Mouse (Mus musculus): ENCODE measurements around the gene Stx4a. TPM values are rescaled to one million over a fixed set of nuclear protein-coding genes. Genes with fewer than 3 reads are reported as not detected.

Stx4a gene
- polyA plus RNA-seq, 1 experiment from 2014 or later, result 11.8 TPM

- peak overlapping the region; percentile 98 for H3K4me2 ChIP-seq (ENCODE audit: low read depth, low read length)
- H3K27ac ChIP-seq (ENCODE audit: low read length), result peak overlapping the region; percentile 82
- no peaks in the 10 kb centered on the region for H3K9me3 ChIP-seq (replicated peaks; ENCODE audit: control insufficient read depth, low read length)
- H3K9ac ChIP-seq (ENCODE audit: low read depth, low read length), result peak overlapping the region; percentile 76
- WGBS (ENCODE audit: insufficient replicate concordance), result under 1% methylated on average over 46 of the region's 46 CpGs
- H3K4me3 ChIP-seq (ENCODE audit: low read depth, low read length), result peak overlapping the region; percentile 73
- H3K36me3 ChIP-seq (ENCODE audit: control insufficient read depth, insufficient read depth), result peaks cover 7% of the 10 kb centered on the region
- ATAC-seq (ENCODE audit: low read depth), result peak; percentile 87
- H3K4me1 ChIP-seq (ENCODE audit: control insufficient read depth, low read depth, low read length), result peaks cover 14% of the 10 kb centered on the region
- H3K27me3 ChIP-seq (ENCODE audit: control insufficient read depth, insufficient read depth, low read depth, low read length), result no peaks in the 10 kb centered on the region
Measured at GRCm38 (mm10) chr7:127841340-127842000, 17.4 kb downstream of the Stx4a start.

GRCm38 (mm10) chr7:127842001-127842718 is 18.1 kb downstream of the Stx4a start:
- H3K4me2 ChIP-seq (ENCODE audit: low read depth, low read length), result peak overlapping the region; percentile 98
- H3K36me3 ChIP-seq (ENCODE audit: control insufficient read depth, insufficient read depth), result peaks cover 7% of the 10 kb centered on the region
- peak; percentile 72 for ATAC-seq (ENCODE audit: low read depth)
- H3K27me3 ChIP-seq (ENCODE audit: control insufficient read depth, insufficient read depth, low read depth, low read length), result no peaks in the 10 kb centered on the region
- WGBS (ENCODE audit: insufficient replicate concordance), result under 1% methylated on average over 40 of the region's 40 CpGs
- H3K4me3 ChIP-seq (ENCODE audit: low read depth, low read length), result peak overlapping the region; percentile 73
- H3K4me1 ChIP-seq (ENCODE audit: control insufficient read depth, low read depth, low read length), result peaks cover 14% of the 10 kb centered on the region
- no peaks in the 10 kb centered on the region for H3K9me3 ChIP-seq (replicated peaks; ENCODE audit: control insufficient read depth, low read length)
- H3K9ac ChIP-seq (ENCODE audit: low read depth, low read length), result peak overlapping the region; percentile 76
- H3K27ac ChIP-seq (ENCODE audit: low read length), result peak overlapping the region; percentile 82

GRCm38 (mm10) chr7:127849973-127850875 is 26.1 kb downstream of the Stx4a start:
- H3K36me3 ChIP-seq (ENCODE audit: control insufficient read depth, insufficient read depth), result no peaks in the 10 kb centered on the region; the same call in 1 of the 2 replicates
- WGBS (ENCODE audit: insufficient replicate concordance), result 31% methylated on average over 6 of the region's 6 CpGs
- H3K27me3 ChIP-seq (ENCODE audit: control insufficient read depth, insufficient read depth, low read depth, low read length), result no peaks in the 10 kb centered on the region
- H3K27ac ChIP-seq (ENCODE audit: low read length), result no peak overlapping the region; the same call in 1 of the 2 replicates
- no peak overlapping the region for H3K9ac ChIP-seq (ENCODE audit: low read depth, low read length)
- H3K4me3 ChIP-seq (ENCODE audit: low read depth, low read length), result no peak overlapping the region
- H3K9me3 ChIP-seq (replicated peaks; ENCODE audit: control insufficient read depth, low read length), result no peaks in the 10 kb centered on the region
- ATAC-seq (ENCODE audit: low read depth), result peak; percentile 48
- H3K4me2 ChIP-seq (ENCODE audit: low read depth, low read length), result no peak overlapping the region
- H3K4me1 ChIP-seq (ENCODE audit: control insufficient read depth, low read depth, low read length), result peaks cover 4% of the 10 kb centered on the region

- Histone ChIP-seq H3K9ac (ENCODE audit: low read depth, low read length) (no peak overlapping the region), H3K27ac (ENCODE audit: low read length) (no peak overlapping the region), H3K4me3 (ENCODE audit: low read depth, low read length) (no peak overlapping the region), H3K36me3 (ENCODE audit: control insufficient read depth, insufficient read depth) (no peaks in the 10 kb centered on the region; the same call in 1 of the 2 replicates), H3K9me3 (replicated peaks; ENCODE audit: control insufficient read depth, low read length) (no peaks in the 10 kb centered on the region), H3K4me2 (ENCODE audit: low read depth, low read length) (no peak overlapping the region), H3K27me3 (ENCODE audit: control insufficient read depth, insufficient read depth, low read depth, low read length) (no peaks in the 10 kb centered on the region), H3K4me1 (ENCODE audit: control insufficient read depth, low read depth, low read length) (peaks cover 4% of the 10 kb centered on the region)
- WGBS (ENCODE audit: insufficient replicate concordance), result 60% methylated on average over 5 of the region's 5 CpGs
- ATAC-seq (ENCODE audit: low read depth), result no peak
Measured at GRCm38 (mm10) chr7:127850906-127851305, 26.8 kb downstream of the Stx4a start.

GRCm38 (mm10) chr7:127858258-127858657 is 34.2 kb downstream of the Stx4a start:
- 25% methylated on average over 6 of the region's 6 CpGs for WGBS (ENCODE audit: insufficient replicate concordance)
- Histone ChIP-seq H3K4me3 (ENCODE audit: low read depth, low read length) (no peak overlapping the region), H3K9me3 (replicated peaks; ENCODE audit: control insufficient read depth, low read length) (no peaks in the 10 kb centered on the region), H3K36me3 (ENCODE audit: control insufficient read depth, insufficient read depth) (no peaks in the 10 kb centered on the region), H3K9ac (ENCODE audit: low read depth, low read length) (no peak overlapping the region), H3K27me3 (ENCODE audit: control insufficient read depth, insufficient read depth, low read depth, low read length) (no peaks in the 10 kb centered on the region), H3K4me1 (ENCODE audit: control insufficient read depth, low read depth, low read length) (no peaks in the 10 kb centered on the region; the same call in 1 of the 2 replicates), H3K4me2 (ENCODE audit: low read depth, low read length) (no peak overlapping the region), H3K27ac (ENCODE audit: low read length) (no peak overlapping the region)
- no peak; the same call in 1 of the 2 replicates for ATAC-seq (ENCODE audit: low read depth)

GRCm38 (mm10) chr7:127866434-127866833 is 42.3 kb downstream of the Stx4a start:
- no peak overlapping the region for H3K4me2 ChIP-seq (ENCODE audit: low read depth, low read length)
- peaks cover 22% of the 10 kb centered on the region for H3K36me3 ChIP-seq (ENCODE audit: control insufficient read depth, insufficient read depth)
- no peaks in the 10 kb centered on the region for H3K27me3 ChIP-seq (ENCODE audit: control insufficient read depth, insufficient read depth, low read depth, low read length)
- H3K9ac ChIP-seq (ENCODE audit: low read depth, low read length), result no peak overlapping the region
- no peaks in the 10 kb centered on the region for H3K9me3 ChIP-seq (replicated peaks; ENCODE audit: control insufficient read depth, low read length)
- no peak overlapping the region for H3K27ac ChIP-seq (ENCODE audit: low read length)
- WGBS (ENCODE audit: insufficient replicate concordance), result 84% methylated on average over 12 of the region's 12 CpGs
- H3K4me3 ChIP-seq (ENCODE audit: low read depth, low read length), result no peak overlapping the region
- H3K4me1 ChIP-seq (ENCODE audit: control insufficient read depth, low read depth, low read length), result peaks cover 6% of the 10 kb centered on the region
- ATAC-seq (ENCODE audit: low read depth), result no peak

- Histone ChIP-seq H3K9me3 (replicated peaks; ENCODE audit: control insufficient read depth, low read length) (no peaks in the 10 kb centered on the region), H3K4me2 (ENCODE audit: low read depth, low read length) (no peak overlapping the region), H3K4me3 (ENCODE audit: low read depth, low read length) (no peak overlapping the region), H3K9ac (ENCODE audit: low read depth, low read length) (no peak overlapping the region), H3K27ac (ENCODE audit: low read length) (no peak overlapping the region), H3K36me3 (ENCODE audit: control insufficient read depth, insufficient read depth) (peaks cover 22% of the 10 kb centered on the region), H3K27me3 (ENCODE audit: control insufficient read depth, insufficient read depth, low read depth, low read length) (no peaks in the 10 kb centered on the region), H3K4me1 (ENCODE audit: control insufficient read depth, low read depth, low read length) (peaks cover 9% of the 10 kb centered on the region)
- WGBS (ENCODE audit: insufficient replicate concordance), result 91% methylated on average over 18 of the region's 18 CpGs
- ATAC-seq (ENCODE audit: low read depth), result no peak
Measured at GRCm38 (mm10) chr7:127867641-127868040, 43.5 kb downstream of the Stx4a start.

- ATAC-seq (ENCODE audit: low read depth), result 0 out of 2 replicates have a peak, but pooled peaks have one; percentile 11
- Histone ChIP-seq H3K36me3 (ENCODE audit: control insufficient read depth, insufficient read depth) (peaks cover 22% of the 10 kb centered on the region), H3K9me3 (replicated peaks; ENCODE audit: control insufficient read depth, low read length) (no peaks in the 10 kb centered on the region), H3K27me3 (ENCODE audit: control insufficient read depth, insufficient read depth, low read depth, low read length) (no peaks in the 10 kb centered on the region), H3K9ac (ENCODE audit: low read depth, low read length) (no peak overlapping the region), H3K4me3 (ENCODE audit: low read depth, low read length) (no peak overlapping the region), H3K27ac (ENCODE audit: low read length) (no peak overlapping the region), H3K4me2 (ENCODE audit: low read depth, low read length) (no peak overlapping the region), H3K4me1 (ENCODE audit: control insufficient read depth, low read depth, low read length) (peaks cover 16% of the 10 kb centered on the region)
- 85% methylated on average over 3 of the region's 3 CpGs for WGBS (ENCODE audit: insufficient replicate concordance)
Measured at GRCm38 (mm10) chr7:127869149-127869810, 45.2 kb downstream of the Stx4a start.
